Mouse (Mus musculus) stomach, postnatal 0 days (tissue): ENCODE results near the gene Vmn1r112.
"Not testable (repeated sequence)": the region's sequence is repeated elsewhere in the genome, so short reads cannot be mapped to it uniquely, and the experiment has no call there.

Source experiments
- CTCF ChIP-seq: IDR thresholded peaks from 2 replicates; pipeline ENCODE4 v1.5.1; 2016; ENCODE audit warnings: antibody characterized with exemption, low read depth, mild to moderate bottlenecking, moderate library complexity
- EP300 ChIP-seq: optimal IDR thresholded peaks from 2 replicates; pipeline ENCODE3; 2016; ENCODE audit warnings: antibody characterized with exemption

- TF ChIP-seq CTCF, EP300: not testable (repeated sequence)
Measured at GRCm38 (mm10) chr7:20730524-20730923, 40.5 kb upstream of the Vmn1r112 start, which contains the start of gene Gm10668.
